Mouse (Mus musculus): ENCODE results near the gene Nup85.

DNA sequence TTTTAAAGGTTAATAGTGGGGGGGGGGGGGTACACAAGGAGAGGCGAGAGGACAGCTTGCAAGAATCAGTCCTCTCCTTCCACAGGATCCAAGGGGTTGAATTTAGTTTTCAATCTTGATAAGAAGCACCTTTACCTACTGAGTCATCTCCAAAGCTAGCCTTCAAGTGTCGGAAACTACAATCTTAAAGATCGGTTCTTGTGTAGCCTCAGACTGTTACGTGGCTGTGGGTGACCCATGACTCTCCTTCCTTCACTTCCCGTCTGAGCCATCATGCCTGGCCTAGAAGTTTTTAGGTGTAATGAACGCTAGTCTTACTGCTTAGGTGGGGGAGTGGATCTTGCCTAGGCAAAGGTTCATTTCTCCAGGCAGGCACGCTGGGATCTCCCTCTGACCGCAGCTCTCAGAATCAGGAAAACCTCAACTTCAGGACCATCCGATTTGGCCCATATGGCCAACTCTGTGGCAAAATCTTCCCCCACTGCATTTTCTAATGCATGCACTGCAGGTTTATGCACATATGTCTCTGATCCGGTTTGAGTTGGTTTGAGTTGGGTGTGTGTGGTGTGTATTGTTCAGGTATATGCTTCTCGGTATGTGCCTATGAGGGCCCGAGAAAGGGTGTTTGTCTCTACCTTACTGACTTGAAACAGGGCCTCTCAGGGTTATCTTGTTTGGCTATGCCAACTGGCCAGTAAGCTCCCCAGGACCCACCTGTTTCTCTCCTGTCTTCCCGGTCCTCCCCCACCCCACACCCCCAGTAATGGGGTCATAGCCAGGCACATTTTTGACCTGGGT is 65.7 kb downstream of the Nup85 start:
- no peak for TF ChIP-seq CTCF (IDR thresholded peaks at IDR 0.05; ENCODE audit: insufficient read depth, low read length)
- TF ChIP-seq POLR2A (IDR thresholded peaks at IDR 0.05; ENCODE audit: borderline replicate concordance, extremely low read depth, low read depth, low read length), result no peak
